Mouse (Mus musculus): ENCODE data around the gene Pip5k1c. TPM values are rescaled to one million over a fixed set of nuclear protein-coding genes. Genes with fewer than 3 reads are reported as not detected.

Gene Pip5k1c
- polyA plus RNA-seq, 1 experiment, result 28.3 TPM

DNA sequence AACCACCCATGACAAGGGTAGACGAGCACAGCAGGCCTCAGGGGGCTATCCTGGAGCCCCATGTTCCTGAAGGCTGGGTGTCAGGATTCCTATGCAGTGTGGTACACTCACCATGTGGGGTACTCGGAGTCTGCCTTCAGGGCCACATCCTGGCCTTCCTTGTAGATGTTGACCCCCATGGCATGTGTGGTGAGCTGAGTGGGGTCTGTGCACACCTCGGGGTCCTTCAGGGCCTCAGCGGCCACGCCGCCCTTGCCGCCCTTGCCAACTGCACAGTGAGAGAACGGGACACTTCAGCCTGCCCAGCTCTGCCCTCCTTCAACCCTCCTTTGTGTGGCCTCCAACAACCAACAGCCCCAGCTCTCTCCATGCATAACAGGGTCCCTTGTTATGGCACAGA, 27.2 kb upstream of the Pip5k1c start:
- Histone ChIP-seq H3K4me3 (ENCODE audit: low read depth, low read length) (0 out of 2 replicates have a peak overlapping the region, but pooled peaks have one; percentile 11), H3K9ac (ENCODE audit: low read depth, poor library complexity, severe bottlenecking) (no peak overlapping the region), H3K4me1 (ENCODE audit: control insufficient read depth, insufficient read depth, low read length) (peaks cover 4% of the 10 kb centered on the region), H3K36me3 (ENCODE audit: control insufficient read depth, insufficient read depth, low read length, poor library complexity, severe bottlenecking) (0 out of 2 replicates have a peak, but pooled peaks cover 2% of the 10 kb centered on the region), H3K27me3 (ENCODE audit: control insufficient read depth, insufficient read depth, low read length, poor library complexity, severe bottlenecking) (no peaks in the 10 kb centered on the region), H3K9me3 (replicated peaks; ENCODE audit: control insufficient read depth, insufficient read depth, low read length, poor library complexity, severe bottlenecking) (no peaks in the 10 kb centered on the region), H3K27ac (ENCODE audit: insufficient read depth, low read length) (no peak overlapping the region)
- TF ChIP-seq POLR2A (IDR thresholded peaks at IDR 0.05; ENCODE audit: insufficient read depth, low read length) (no peak), CTCF (IDR thresholded peaks at IDR 0.05; ENCODE audit: low read depth, low read length) (no peak), EP300 (IDR thresholded peaks at IDR 0.05; ENCODE audit: insufficient read depth, low read depth, low read length) (no peak)

DNA sequence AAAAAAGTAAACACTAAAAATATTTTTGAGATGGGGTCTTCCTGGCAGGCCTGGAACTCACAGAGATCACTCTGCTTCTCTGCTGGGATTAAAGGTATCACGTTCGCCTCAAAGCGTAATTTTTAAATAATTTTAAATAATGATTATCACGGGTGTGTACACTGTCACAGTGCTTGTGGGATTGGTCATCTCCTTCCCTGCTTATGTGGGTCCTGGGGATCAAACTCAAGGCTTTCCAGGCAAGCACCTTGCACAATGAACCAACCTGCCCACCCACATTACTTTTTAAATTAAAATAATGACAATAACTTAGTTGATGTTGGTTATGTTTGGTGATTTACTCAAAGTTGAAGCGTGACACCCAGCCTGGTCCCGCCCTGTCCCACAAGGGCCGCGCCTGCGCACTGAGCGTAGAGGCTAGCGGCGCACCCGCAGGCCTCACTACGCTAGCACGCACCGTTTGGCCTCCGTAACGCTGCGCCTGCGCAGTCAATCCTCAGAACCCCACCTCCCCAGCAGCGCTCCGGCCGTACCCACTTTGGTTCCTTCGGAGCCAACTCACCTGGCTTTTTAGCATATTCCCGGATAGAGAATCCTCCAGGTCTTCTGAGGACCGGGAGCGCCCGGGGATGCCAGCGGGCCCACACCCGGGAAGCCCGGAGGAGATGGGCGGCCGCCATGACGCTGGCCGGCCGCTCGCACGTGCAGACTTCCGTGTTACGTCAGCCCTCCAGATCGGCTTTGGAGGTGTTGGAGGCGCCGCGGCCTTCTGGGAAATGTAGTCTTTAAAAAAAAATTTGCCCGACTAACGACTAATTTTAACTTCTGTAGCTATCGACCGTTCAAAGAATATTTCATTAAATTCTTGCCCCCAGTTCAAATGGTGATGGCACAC, 26.3 kb upstream of the Pip5k1c start, which contains the start of the genes Mrpl54 and Apba3:
Gene Mrpl54, minus strand, starts transcription at position 724 of the 895 bp plus-strand sequence.
Gene Apba3, plus strand, starts transcription at position 750 of the 895 bp plus-strand sequence.
- Histone ChIP-seq H3K4me1 (ENCODE audit: control insufficient read depth, insufficient read depth, low read length) (peaks cover under 1% of the 10 kb centered on the region), H3K9me3 (replicated peaks; ENCODE audit: control insufficient read depth, insufficient read depth, low read length, poor library complexity, severe bottlenecking) (no peaks in the 10 kb centered on the region), H3K36me3 (ENCODE audit: control insufficient read depth, insufficient read depth, low read length, poor library complexity, severe bottlenecking) (0 out of 2 replicates have a peak, but pooled peaks cover 4% of the 10 kb centered on the region), H3K27me3 (ENCODE audit: control insufficient read depth, insufficient read depth, low read length, poor library complexity, severe bottlenecking) (no peaks in the 10 kb centered on the region), H3K9ac (ENCODE audit: low read depth, poor library complexity, severe bottlenecking) (peak within 1 kb of the TSS; percentile 86), H3K4me3 (ENCODE audit: low read depth, low read length) (peak within 1 kb of the TSS; percentile 98), H3K27ac (ENCODE audit: insufficient read depth, low read length) (peak within 1 kb of the TSS; percentile 46; the same call in 1 of the 2 replicates)
- TF ChIP-seq POLR2A (IDR thresholded peaks at IDR 0.05; ENCODE audit: insufficient read depth, low read length) (peak; percentile 43), CTCF (IDR thresholded peaks at IDR 0.05; ENCODE audit: low read depth, low read length) (no peak), EP300 (IDR thresholded peaks at IDR 0.05; ENCODE audit: insufficient read depth, low read depth, low read length) (peak; percentile 25; the same call in 1 of the 2 replicates)

DNA sequence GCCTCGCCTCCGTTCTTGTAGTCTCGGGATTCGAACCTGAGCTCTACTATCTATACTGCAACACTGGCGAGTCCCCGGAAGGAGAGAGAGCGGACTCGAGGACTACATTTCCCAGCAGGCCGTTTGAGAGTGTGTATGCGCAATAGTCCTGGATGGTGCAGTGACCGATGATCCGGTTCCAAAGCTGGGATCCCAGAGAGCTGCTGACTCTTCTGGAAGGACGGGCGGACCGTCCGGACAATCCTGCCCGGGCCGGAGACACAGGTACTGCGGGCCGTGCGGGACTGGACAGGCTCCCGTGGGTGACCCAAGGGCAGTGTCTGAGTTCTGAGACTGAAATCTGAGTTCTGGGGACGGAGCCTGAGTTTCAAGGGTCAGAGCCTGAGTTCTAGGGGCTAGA, 24.7 kb upstream of the Pip5k1c start:
- Histone ChIP-seq H3K9ac (ENCODE audit: low read depth, poor library complexity, severe bottlenecking) (peak overlapping the region; percentile 86), H3K9me3 (replicated peaks; ENCODE audit: control insufficient read depth, insufficient read depth, low read length, poor library complexity, severe bottlenecking) (no peaks in the 10 kb centered on the region), H3K27ac (ENCODE audit: insufficient read depth, low read length) (no peak overlapping the region), H3K4me1 (ENCODE audit: control insufficient read depth, insufficient read depth, low read length) (no peaks in the 10 kb centered on the region), H3K27me3 (ENCODE audit: control insufficient read depth, insufficient read depth, low read length, poor library complexity, severe bottlenecking) (no peaks in the 10 kb centered on the region), H3K36me3 (ENCODE audit: control insufficient read depth, insufficient read depth, low read length, poor library complexity, severe bottlenecking) (0 out of 2 replicates have a peak, but pooled peaks cover 5% of the 10 kb centered on the region), H3K4me3 (ENCODE audit: low read depth, low read length) (peak overlapping the region; percentile 98)
- no peak for TF ChIP-seq CTCF (IDR thresholded peaks at IDR 0.05; ENCODE audit: low read depth, low read length)
- TF ChIP-seq EP300 (IDR thresholded peaks at IDR 0.05; ENCODE audit: insufficient read depth, low read depth, low read length), result no peak
- TF ChIP-seq POLR2A (IDR thresholded peaks at IDR 0.05; ENCODE audit: insufficient read depth, low read length), result peak; percentile 45

DNA sequence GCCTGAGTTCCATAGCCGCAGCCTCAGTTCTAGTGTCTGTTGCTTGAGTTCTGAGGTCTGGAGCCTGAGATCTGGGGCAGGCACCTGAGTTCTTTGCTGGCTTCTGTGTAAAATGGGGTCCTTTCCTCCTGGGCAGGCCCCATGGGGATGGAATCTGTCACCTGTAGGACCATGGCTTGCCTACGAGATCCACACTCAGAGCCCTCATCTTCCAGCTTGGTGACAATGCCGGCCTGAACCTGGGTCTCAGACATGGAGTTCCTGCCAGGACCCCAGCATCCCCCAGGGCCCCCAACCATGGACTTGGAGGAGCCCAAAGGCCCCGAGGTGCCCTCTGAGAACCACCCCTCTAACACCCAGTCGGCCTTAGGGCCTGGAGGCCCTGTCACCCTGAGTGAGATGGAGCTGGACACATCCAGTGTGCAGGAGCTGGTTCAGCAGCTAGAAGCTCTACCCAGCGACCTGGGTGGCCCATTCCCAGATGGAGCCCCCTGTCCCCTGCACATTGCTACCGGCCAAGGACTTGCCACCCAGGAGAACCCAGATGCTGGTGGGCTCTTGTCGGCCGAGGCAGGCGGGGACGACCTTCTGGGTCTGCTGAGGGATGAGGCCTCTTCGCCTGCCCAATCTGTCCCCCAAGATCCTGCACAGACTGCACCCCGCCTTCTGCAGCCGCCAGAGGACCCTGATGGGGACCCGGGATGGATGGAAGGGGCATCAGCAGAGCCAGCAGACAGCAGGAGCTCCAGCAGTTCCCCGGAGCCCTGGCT, 23.9 kb upstream of the Pip5k1c start:
- 0 out of 2 replicates have a peak, but pooled peaks cover 5% of the 10 kb centered on the region for H3K36me3 ChIP-seq (ENCODE audit: control insufficient read depth, insufficient read depth, low read length, poor library complexity, severe bottlenecking)
- TF ChIP-seq EP300 (IDR thresholded peaks at IDR 0.05; ENCODE audit: insufficient read depth, low read depth, low read length) (no peak), CTCF (IDR thresholded peaks at IDR 0.05; ENCODE audit: low read depth, low read length) (no peak)

DNA sequence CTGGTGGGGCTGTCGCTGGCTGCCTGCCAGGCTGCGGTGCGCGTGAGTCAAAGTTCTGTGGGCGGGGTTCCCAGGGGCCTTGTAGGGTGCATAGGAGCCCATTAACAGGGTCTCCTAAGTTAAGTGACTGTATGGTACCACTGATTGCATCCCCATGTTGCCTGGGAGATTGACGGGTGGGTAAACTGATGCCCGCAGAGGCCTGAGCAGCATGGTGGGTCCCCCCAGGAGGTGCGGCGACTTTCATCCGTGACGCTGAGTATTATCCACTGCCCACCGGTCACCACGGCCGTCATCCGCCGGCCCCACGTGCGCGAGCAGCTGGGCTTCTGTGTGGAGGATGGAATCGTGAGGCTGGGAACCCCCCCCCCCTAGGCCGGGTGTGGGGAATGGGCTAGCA, 20.4 kb upstream of the Pip5k1c start:
- Histone ChIP-seq H3K27ac (ENCODE audit: insufficient read depth, low read length) (no peak overlapping the region), H3K36me3 (ENCODE audit: control insufficient read depth, insufficient read depth, low read length, poor library complexity, severe bottlenecking) (0 out of 2 replicates have a peak, but pooled peaks cover 3% of the 10 kb centered on the region)

More for the DNA sequence above, 23.9 kb upstream of the Pip5k1c start:
- no peaks in the 10 kb centered on the region for H3K9me3 ChIP-seq (replicated peaks; ENCODE audit: control insufficient read depth, insufficient read depth, low read length, poor library complexity, severe bottlenecking)
- H3K4me1 ChIP-seq (ENCODE audit: control insufficient read depth, insufficient read depth, low read length), result no peaks in the 10 kb centered on the region
- H3K27ac ChIP-seq (ENCODE audit: insufficient read depth, low read length), result no peak overlapping the region
- H3K4me3 ChIP-seq (ENCODE audit: low read depth, low read length), result peak overlapping the region; percentile 98
- H3K9ac ChIP-seq (ENCODE audit: low read depth, poor library complexity, severe bottlenecking), result peak overlapping the region; percentile 86
- no peaks in the 10 kb centered on the region for H3K27me3 ChIP-seq (ENCODE audit: control insufficient read depth, insufficient read depth, low read length, poor library complexity, severe bottlenecking)

More for the DNA sequence above, 20.4 kb upstream of the Pip5k1c start:
- TF ChIP-seq POLR2A (IDR thresholded peaks at IDR 0.05; ENCODE audit: insufficient read depth, low read length) (no peak), CTCF (IDR thresholded peaks at IDR 0.05; ENCODE audit: low read depth, low read length) (no peak), EP300 (IDR thresholded peaks at IDR 0.05; ENCODE audit: insufficient read depth, low read depth, low read length) (no peak)
- no peaks in the 10 kb centered on the region for H3K9me3 ChIP-seq (replicated peaks; ENCODE audit: control insufficient read depth, insufficient read depth, low read length, poor library complexity, severe bottlenecking)
- H3K4me3 ChIP-seq (ENCODE audit: low read depth, low read length), result no peak overlapping the region; the same call in 1 of the 2 replicates
- H3K9ac ChIP-seq (ENCODE audit: low read depth, poor library complexity, severe bottlenecking), result no peak overlapping the region
- H3K4me1 ChIP-seq (ENCODE audit: control insufficient read depth, insufficient read depth, low read length), result no peaks in the 10 kb centered on the region
- H3K27me3 ChIP-seq (ENCODE audit: control insufficient read depth, insufficient read depth, low read length, poor library complexity, severe bottlenecking), result no peaks in the 10 kb centered on the region
